Mouse (Mus musculus): ENCODE results near the gene Ubtf. TPM values are rescaled to one million over a fixed set of nuclear protein-coding genes. Genes with fewer than 3 reads are reported as not detected.

Ubtf gene
- total and polyA plus RNA-seq, 3 experiments: 14.9 to 59.4 (median 52.5) TPM

DNA sequence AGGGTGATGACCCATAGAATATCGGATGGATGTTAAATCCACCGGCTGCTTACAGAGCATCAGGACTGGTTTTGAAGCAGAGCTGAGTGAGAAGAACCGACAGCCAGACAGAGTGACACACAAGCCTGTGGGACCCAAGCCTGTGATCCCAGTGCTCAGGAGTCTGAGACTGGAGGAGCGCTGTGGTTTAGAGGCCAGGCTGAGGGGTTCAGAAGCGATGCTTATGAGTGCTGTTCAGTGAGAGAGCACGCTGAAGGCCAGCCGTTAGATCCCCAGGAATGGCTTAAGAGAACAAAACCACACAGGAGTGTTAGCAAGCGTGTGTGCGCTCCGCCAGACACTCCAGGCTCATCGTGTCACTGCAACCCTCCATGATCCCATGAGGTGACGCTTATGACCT, 23.2 kb upstream of the Ubtf start:
- WGBS: 81% methylated on average over 12 of the region's 12 CpGs
- Histone ChIP-seq H3K79me2 (replicated peaks; ENCODE audit: control insufficient read depth, insufficient read depth, low read length) (no peaks in the 10 kb centered on the region), H3K27ac (no peak overlapping the region), H3K27me3 (ENCODE audit: control insufficient read depth, insufficient read depth, low read length) (no peaks in the 10 kb centered on the region), H3K36me3 (ENCODE audit: control insufficient read depth, insufficient read depth, low read length) (no peaks in the 10 kb centered on the region), H3K4me3 (no peak overlapping the region), H3K9ac (ENCODE audit: low read depth, low read length) (no peak overlapping the region), H3K4me1 (ENCODE audit: control insufficient read depth, insufficient read depth, low read length) (peaks cover 5% of the 10 kb centered on the region)
- DNase-seq: no peak
- intact Hi-C loops (cut with DNase I): no loop called here
- TF ChIP-seq POLR2A (IDR thresholded peaks at IDR 0.05; ENCODE audit: insufficient read depth, low read depth, low read length) (no peak), EP300 (IDR thresholded peaks at IDR 0.05; ENCODE audit: insufficient read depth, low read depth, low read length) (no peak)

DNA sequence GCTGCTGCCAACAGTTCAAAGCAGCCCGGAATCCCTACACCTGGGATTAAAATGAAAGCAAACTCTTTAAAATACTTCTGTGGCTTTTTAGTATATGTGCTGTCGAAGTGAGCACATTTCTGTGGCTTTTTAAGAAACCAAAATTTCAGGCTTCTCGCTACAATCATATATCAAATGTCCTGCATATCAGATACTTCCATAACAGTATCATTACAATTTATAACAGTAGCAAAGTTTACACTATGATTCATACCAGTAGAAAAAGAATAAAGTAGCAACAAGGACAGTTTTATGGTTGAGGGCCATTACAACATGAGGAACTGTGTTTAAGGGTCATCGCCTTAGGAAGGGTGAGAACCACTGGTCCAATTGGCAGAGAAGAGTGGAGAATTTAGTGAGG, 21.6 kb upstream of the Ubtf start:
- no peak for TF ChIP-seq EP300 (IDR thresholded peaks at IDR 0.05; ENCODE audit: insufficient read depth, low read depth, low read length)
- TF ChIP-seq POLR2A (IDR thresholded peaks at IDR 0.05; ENCODE audit: insufficient read depth, low read depth, low read length): no peak
- TF ChIP-seq CTCF (IDR thresholded peaks at IDR 0.05): no peak
- peaks cover 5% of the 10 kb centered on the region for H3K4me1 ChIP-seq (ENCODE audit: control insufficient read depth, insufficient read depth, low read length)

DNA sequence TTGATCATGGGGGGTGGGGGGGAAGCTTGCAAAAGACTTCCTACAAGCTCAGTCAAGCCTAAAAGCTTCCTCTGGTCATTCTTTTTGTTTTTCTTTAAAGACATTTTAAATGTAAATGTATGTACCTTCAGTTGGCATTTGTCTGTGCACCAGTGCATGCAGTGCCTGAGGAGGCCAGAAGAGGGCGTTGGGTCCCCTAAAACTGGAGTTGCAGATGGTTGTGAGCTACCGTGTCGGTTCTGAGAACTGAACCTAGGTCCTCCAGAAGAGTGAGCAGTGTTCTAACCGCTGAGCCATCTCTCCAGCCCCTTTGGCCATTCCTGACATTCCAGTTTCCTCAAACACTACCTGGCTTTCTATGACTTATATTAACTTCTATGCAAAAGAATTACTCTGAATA, 20.1 kb upstream of the Ubtf start:
- Histone ChIP-seq H3K9ac (ENCODE audit: low read depth, low read length) (no peak overlapping the region), H3K36me3 (ENCODE audit: control insufficient read depth, insufficient read depth, low read length) (no peaks in the 10 kb centered on the region), H3K79me2 (replicated peaks; ENCODE audit: control insufficient read depth, insufficient read depth, low read length) (no peaks in the 10 kb centered on the region), H3K4me1 (ENCODE audit: control insufficient read depth, insufficient read depth, low read length) (peaks cover 11% of the 10 kb centered on the region), H3K27me3 (ENCODE audit: control insufficient read depth, insufficient read depth, low read length) (no peaks in the 10 kb centered on the region), H3K27ac (no peak overlapping the region), H3K4me3 (no peak overlapping the region)
- DNase-seq: no peak
- 59% methylated on average over 4 of the region's 4 CpGs for WGBS
- TF ChIP-seq POLR2A (IDR thresholded peaks at IDR 0.05; ENCODE audit: insufficient read depth, low read depth, low read length): no peak
- no peak for TF ChIP-seq EP300 (IDR thresholded peaks at IDR 0.05; ENCODE audit: insufficient read depth, low read depth, low read length)
- peak; percentile 53 for TF ChIP-seq CTCF (IDR thresholded peaks at IDR 0.05)
- intact Hi-C loops (cut with DNase I): no loop called here

More for the DNA sequence above, 21.6 kb upstream of the Ubtf start:
- no peaks in the 10 kb centered on the region for H3K36me3 ChIP-seq (ENCODE audit: control insufficient read depth, insufficient read depth, low read length)
- no peak overlapping the region for H3K27ac ChIP-seq
- intact Hi-C loops (cut with DNase I): no loop called here
- no peak overlapping the region for H3K9ac ChIP-seq (ENCODE audit: low read depth, low read length)
- no peaks in the 10 kb centered on the region for H3K79me2 ChIP-seq (replicated peaks; ENCODE audit: control insufficient read depth, insufficient read depth, low read length)
- WGBS: 95% methylated on average over 4 of the region's 4 CpGs
- no peak for DNase-seq
- no peak overlapping the region for H3K4me3 ChIP-seq
- H3K27me3 ChIP-seq (ENCODE audit: control insufficient read depth, insufficient read depth, low read length): no peaks in the 10 kb centered on the region

DNA sequence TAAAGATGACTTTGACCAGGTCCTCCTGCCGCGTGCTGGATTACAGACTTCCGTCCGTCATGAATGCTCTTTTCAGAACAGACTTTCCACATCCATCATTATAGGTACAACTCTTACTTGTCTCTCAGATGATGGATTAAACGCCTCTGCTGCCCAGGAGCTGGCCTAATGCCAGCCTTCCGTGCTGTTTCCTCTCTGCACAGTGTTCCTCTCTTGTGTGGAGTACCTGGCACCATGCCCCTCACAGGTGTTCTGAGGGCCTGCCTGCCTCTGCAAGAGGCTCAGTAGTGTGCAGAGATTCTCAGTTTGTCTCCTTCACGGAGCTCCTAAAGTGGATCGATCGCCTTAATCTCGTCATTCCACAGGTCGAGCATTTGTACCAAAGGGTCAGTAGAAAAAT, 19.7 kb upstream of the Ubtf start:
- peaks cover 12% of the 10 kb centered on the region for H3K4me1 ChIP-seq (ENCODE audit: control insufficient read depth, insufficient read depth, low read length)
- peak; percentile 33 to 41 for DNase-seq
- no peak for TF ChIP-seq EP300 (IDR thresholded peaks at IDR 0.05; ENCODE audit: insufficient read depth, low read depth, low read length)
- no peak for TF ChIP-seq CTCF (IDR thresholded peaks at IDR 0.05)
- TF ChIP-seq POLR2A (IDR thresholded peaks at IDR 0.05; ENCODE audit: insufficient read depth, low read depth, low read length): no peak
- intact Hi-C loops (cut with DNase I): no loop called here
- peak overlapping the region; percentile 80 for H3K27ac ChIP-seq
- H3K4me3 ChIP-seq: no peak overlapping the region
- H3K79me2 ChIP-seq (replicated peaks; ENCODE audit: control insufficient read depth, insufficient read depth, low read length): no peaks in the 10 kb centered on the region
- WGBS: 63% methylated on average over 11 of the region's 11 CpGs
- H3K36me3 ChIP-seq (ENCODE audit: control insufficient read depth, insufficient read depth, low read length): no peaks in the 10 kb centered on the region
- no peak overlapping the region for H3K9ac ChIP-seq (ENCODE audit: low read depth, low read length)
- H3K27me3 ChIP-seq (ENCODE audit: control insufficient read depth, insufficient read depth, low read length): no peaks in the 10 kb centered on the region

DNA sequence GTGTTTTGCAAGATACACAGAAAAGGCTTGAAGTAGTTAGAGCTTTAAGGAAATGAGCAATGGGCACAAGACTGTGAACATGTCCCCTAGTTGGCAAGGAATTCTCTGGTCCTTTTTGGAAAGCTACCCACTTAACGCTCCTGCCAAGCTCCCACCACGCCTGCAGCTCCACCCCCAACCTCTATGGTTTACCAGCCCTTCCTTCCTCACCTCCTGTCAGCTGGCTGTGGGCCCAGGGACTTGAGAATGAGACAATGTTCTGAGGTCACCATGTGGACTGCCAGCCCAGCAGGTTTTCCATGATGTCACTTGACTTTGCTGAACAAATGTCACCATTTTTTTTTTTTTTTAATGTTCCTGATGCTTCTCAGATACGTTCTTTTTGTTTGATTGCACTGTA, 19.0 kb upstream of the Ubtf start:
- Histone ChIP-seq H3K9ac (ENCODE audit: low read depth, low read length) (no peak overlapping the region), H3K27ac (peak overlapping the region; percentile 80), H3K79me2 (replicated peaks; ENCODE audit: control insufficient read depth, insufficient read depth, low read length) (no peaks in the 10 kb centered on the region), H3K36me3 (ENCODE audit: control insufficient read depth, insufficient read depth, low read length) (no peaks in the 10 kb centered on the region), H3K4me1 (ENCODE audit: control insufficient read depth, insufficient read depth, low read length) (peaks cover 12% of the 10 kb centered on the region), H3K27me3 (ENCODE audit: control insufficient read depth, insufficient read depth, low read length) (no peaks in the 10 kb centered on the region), H3K4me3 (no peak overlapping the region)
- 5% methylated on average over 3 of the region's 3 CpGs for WGBS
- peak; percentile 94 for TF ChIP-seq EP300 (IDR thresholded peaks at IDR 0.05; ENCODE audit: insufficient read depth, low read depth, low read length)
- no peak for TF ChIP-seq CTCF (IDR thresholded peaks at IDR 0.05)
- no peak for TF ChIP-seq POLR2A (IDR thresholded peaks at IDR 0.05; ENCODE audit: insufficient read depth, low read depth, low read length)
- peak; percentile 84 to 89 for DNase-seq
- intact Hi-C loops (cut with DNase I): no loop called here

DNA sequence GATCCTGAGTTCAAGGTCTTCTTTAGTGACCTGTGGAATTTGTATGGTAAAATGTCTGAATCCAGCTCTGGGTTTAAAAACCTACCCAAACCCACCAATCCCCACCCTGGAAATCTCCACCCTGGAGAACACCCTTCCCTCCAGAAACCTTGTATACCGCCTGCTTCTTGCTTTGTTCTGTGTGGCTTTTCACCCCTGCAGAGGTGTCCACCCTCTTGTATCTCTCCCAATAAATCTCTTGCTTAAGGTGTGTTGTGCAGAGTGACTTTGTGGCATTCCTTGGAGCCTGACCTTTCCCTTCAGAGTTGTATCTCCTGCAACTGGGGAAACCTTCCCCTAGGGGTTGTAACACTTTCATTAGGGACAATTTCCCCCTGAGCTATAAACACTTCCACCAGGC, 18.4 kb upstream of the Ubtf start:
- DNase-seq: no peak
- Histone ChIP-seq H3K27me3 (ENCODE audit: control insufficient read depth, insufficient read depth, low read length) (no peaks in the 10 kb centered on the region), H3K4me1 (ENCODE audit: control insufficient read depth, insufficient read depth, low read length) (peaks cover 12% of the 10 kb centered on the region), H3K4me3 (no peak overlapping the region), H3K9ac (ENCODE audit: low read depth, low read length) (no peak overlapping the region), H3K36me3 (ENCODE audit: control insufficient read depth, insufficient read depth, low read length) (no peaks in the 10 kb centered on the region), H3K79me2 (replicated peaks; ENCODE audit: control insufficient read depth, insufficient read depth, low read length) (no peaks in the 10 kb centered on the region), H3K27ac (peak overlapping the region; percentile 61)
- 56% methylated on average over 1 of the region's 1 CpGs for WGBS
- intact Hi-C loops (cut with DNase I): no loop called here
- TF ChIP-seq POLR2A (IDR thresholded peaks at IDR 0.05; ENCODE audit: insufficient read depth, low read depth, low read length) (no peak), CTCF (IDR thresholded peaks at IDR 0.05) (no peak), EP300 (IDR thresholded peaks at IDR 0.05; ENCODE audit: insufficient read depth, low read depth, low read length) (no peak)
